Mouse (Mus musculus) cortical plate, adult 2 months (tissue): ENCODE data around the gene Cyp17a1. TPM values are rescaled to one million over a fixed set of nuclear protein-coding genes. Genes with fewer than 3 reads are reported as not detected.

Source experiments
- H3K27ac ChIP-seq: fragments of 200-500 bp; 2 replicates; pipeline ENCODE4 v1.5.1; 2012; ENCODE audit warnings: low read length, control low read depth, inconsistent platforms; ENCODE audit not compliant: insufficient read depth
- H3K4me1 ChIP-seq: fragments of 200-500 bp; 2 replicates; pipeline ENCODE4 v1.6.1; 2011; ENCODE audit warnings: low read length; ENCODE audit not compliant: control insufficient read depth, insufficient read depth
- H3K4me3 ChIP-seq: fragments of 200-500 bp; 2 replicates; pipeline ENCODE4 v1.5.1; 2011; ENCODE audit warnings: mild to moderate bottlenecking, low read length, control low read depth; ENCODE audit not compliant: insufficient read depth
- CTCF ChIP-seq: fragments of 200-500 bp; IDR thresholded peaks from 2 replicates; pipeline ENCODE4 v1.5.1; 2011; ENCODE audit warnings: mild to moderate bottlenecking, control low read depth, low read length; ENCODE audit not compliant: insufficient read depth; ENCODE audit errors: extremely low read depth
- POLR2A ChIP-seq: fragments of 200-500 bp; IDR thresholded peaks from 2 replicates; pipeline ENCODE4 v1.6.1; 2011; ENCODE audit warnings: mild to moderate bottlenecking, low read length, control low read depth; ENCODE audit not compliant: insufficient read depth; ENCODE audit errors: extremely low read depth
- polyA plus RNA-seq: library from polyadenylated mRNA; depleted of rRNA; stranded (reverse); fragments of >200 nt; gene quantifications from 2 replicates; pipeline ENCODE4 v1.2.3, GENCODE M21; 2012

Gene Cyp17a1
- polyA plus RNA-seq, 1 experiment = not detected

DNA sequence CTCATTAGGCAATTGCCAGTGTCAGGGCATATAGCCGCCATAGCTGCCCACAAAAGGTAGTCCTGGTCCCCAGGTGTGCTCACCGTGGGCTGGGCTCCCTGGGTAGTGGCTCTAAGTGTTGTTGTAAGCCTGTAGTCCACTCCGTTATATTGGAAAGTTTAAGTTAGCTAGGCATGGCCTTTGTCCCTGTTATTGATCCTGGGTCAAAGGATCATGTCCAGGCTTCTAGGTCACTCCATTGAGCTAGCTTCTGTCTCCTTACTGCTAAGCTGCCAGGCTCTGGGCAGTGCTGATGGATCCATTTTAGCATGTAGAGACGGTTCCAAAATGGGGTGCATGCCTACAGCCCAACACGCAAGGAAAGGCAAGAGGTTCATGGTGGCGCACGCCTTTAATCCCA is 14.6 kb downstream of the Cyp17a1 start:
- no peaks in the 10 kb centered on the region for H3K4me1 ChIP-seq
- H3K4me3 ChIP-seq = no peak overlapping the region
- TF ChIP-seq POLR2A (no peak), CTCF (no peak)
- no peak overlapping the region for H3K27ac ChIP-seq

DNA sequence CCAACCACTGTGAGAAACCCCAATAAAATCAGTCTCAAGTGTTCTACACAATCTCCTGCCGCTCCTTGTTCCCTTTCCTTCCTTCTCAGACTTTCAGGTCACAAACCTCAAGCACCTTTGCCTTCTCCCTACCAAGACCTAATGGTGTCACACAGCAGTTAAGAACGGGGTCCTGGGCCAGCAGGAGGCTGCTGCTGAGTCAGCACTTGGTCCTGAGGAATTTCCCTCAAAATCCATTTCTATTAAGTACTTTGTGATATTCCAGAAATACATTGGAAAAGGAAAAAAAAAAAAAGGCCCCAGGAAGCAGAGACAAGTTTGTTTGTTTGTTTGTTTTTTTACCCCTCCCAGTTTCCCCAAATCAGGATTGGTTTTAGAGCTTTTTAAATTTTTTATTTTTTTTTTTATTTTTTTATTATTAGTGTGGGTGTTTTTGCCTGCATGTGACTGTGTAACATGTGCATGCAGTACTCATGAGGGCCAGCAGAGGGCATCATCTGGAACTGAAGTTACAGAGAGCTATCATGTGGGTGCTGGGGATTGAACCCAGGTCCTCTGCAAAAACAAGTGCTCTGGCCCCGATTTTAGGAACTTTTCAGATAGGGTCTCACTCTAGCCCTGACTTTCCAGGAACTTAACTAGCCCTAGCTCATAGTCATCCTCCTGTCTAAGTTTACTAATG is 15.5 kb downstream of the Cyp17a1 start:
- no peak overlapping the region for H3K27ac ChIP-seq
- no peaks in the 10 kb centered on the region for H3K4me1 ChIP-seq
- no peak overlapping the region for H3K4me3 ChIP-seq
- TF ChIP-seq CTCF = no peak
- TF ChIP-seq POLR2A = no peak

DNA sequence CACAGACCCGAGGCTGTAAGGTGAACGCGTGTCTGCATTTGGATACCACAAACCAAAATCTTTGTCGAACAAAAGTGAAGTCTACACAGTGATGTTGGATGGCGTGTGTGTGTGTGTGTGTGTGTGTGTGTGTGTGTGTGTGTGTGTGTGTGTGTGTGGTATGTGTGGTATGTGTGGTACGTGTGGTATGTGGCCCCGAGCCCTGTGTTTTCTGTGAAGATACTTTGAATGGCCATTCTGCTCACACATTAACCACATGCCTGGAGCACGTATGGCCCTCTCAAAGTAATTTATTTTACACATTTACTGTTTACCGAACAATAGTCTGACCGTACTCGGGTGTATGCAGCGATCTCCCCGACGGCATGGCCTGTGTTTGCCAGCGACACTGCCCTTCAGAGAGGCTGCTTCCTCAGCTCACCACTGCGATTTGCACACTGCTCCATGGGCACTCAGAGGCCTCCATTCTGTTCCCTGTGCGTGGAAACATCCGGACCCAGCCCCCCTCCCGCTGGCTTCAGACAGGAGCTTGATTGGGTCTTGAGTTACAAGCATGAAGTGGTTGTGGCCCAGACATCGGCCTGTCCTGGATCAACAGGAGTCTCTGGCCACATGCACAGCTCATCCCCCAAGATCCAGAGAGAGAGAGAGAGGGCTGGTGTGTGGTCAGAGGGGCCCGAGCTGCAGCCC is 16.7 kb downstream of the Cyp17a1 start:
- Histone ChIP-seq H3K4me1 (no peaks in the 10 kb centered on the region), H3K4me3 (no peak overlapping the region), H3K27ac (no peak overlapping the region)
- TF ChIP-seq POLR2A = no peak

DNA sequence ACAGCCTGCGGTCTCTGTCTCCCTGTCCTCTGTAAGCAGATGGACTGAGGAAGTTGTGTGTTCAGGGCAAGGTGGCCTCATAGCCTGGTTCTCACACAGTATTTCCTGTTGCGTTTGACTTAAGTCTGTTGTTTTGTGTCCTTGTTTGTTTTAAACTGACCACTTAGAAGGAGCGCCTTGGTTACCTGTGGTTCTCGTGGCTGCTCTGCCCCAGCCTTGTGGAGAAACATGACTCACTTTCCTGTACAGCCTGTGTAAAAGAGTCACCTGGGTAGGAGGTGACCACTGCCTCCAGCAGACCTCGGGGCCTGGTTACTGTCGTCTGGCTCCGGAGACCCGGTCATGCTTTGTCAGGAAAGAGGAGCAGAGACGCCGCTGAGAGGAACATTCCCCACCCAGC is 17.3 kb downstream of the Cyp17a1 start:
- no peak overlapping the region for H3K27ac ChIP-seq

DNA sequence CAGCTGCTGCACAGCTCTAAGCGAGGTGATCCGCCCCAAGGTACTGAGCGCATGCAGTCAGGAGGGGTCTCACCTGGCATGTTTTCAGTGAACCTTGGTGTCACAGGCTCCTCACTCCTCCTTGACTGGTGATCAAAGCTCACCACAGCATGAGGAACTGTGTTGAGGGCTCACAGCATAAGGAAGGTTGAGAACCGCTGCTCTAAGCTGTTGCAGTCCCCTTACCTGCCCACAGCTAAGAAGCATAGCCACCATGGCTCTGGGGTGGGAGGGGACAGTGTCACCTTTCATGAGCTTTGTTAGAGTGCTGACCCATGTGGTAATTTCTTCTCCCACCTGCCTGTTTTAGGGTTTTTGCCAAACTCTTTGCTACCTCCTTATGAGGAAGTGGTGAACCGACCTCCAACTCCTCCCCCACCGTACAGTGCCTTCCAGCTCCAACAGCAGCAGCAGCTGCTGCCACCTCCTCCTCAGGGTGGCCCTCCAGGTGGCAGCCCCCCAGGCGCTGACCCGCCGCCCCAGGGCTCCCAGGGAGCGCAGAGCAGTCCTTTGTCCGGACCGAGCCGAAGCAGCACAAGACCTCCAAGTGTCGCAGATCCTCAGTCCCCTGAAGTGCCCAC is 19.2 kb downstream of the Cyp17a1 start:
- Histone ChIP-seq H3K4me1 (no peaks in the 10 kb centered on the region), H3K27ac (no peak overlapping the region), H3K4me3 (no peak overlapping the region)
- TF ChIP-seq CTCF (no peak), POLR2A (no peak)

More for the DNA sequence above, 17.3 kb downstream of the Cyp17a1 start:
- no peaks in the 10 kb centered on the region for H3K4me1 ChIP-seq
- H3K4me3 ChIP-seq = no peak overlapping the region
- TF ChIP-seq POLR2A (no peak), CTCF (no peak)

DNA sequence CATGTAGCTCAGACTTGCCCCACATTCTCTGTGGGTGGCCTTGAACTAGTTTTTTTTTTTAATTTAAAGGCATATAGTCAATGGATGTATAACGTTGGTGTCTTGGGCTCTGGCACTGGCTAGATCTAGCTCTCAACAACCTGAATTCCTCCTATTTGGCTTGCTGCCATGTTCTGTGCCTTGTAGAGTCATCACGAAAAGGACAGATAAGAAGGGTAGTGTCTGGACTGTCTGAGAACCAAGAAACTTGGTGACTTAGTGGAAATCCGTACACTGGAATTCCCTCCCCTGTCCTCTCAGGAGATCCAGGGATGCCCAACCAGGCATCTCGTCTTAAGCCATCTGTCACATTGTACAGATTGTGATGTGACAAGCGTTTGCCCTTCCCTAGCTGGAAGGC is 19.8 kb downstream of the Cyp17a1 start:
- TF ChIP-seq POLR2A (no peak), CTCF (no peak)
- no peaks in the 10 kb centered on the region for H3K4me1 ChIP-seq
- H3K27ac ChIP-seq = no peak overlapping the region
- no peak overlapping the region for H3K4me3 ChIP-seq

DNA sequence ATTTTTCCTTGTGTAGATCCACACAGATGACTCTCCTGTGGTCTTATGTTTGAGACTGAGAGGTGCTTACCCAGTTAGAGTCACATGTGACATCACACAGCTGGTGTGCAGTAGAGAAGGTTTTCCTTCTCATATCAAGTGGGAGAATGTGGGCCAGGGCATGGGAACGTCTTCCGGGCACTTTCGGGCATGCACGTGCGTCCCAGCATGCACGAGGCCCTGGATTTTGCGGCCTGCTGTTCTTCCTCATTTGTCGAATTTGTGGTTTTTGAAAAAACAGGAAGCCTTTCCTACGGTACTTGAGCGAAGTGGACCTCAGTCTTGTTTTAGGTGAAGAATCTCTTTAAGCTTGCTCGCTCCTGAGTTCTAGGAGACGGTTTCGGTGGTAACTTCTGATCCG is 24.4 kb downstream of the Cyp17a1 start:
- peaks cover 3% of the 10 kb centered on the region; the same call in 1 of the 2 replicates for H3K4me1 ChIP-seq
- no peak for TF ChIP-seq CTCF
- H3K27ac ChIP-seq = no peak overlapping the region
- no peak overlapping the region for H3K4me3 ChIP-seq

DNA sequence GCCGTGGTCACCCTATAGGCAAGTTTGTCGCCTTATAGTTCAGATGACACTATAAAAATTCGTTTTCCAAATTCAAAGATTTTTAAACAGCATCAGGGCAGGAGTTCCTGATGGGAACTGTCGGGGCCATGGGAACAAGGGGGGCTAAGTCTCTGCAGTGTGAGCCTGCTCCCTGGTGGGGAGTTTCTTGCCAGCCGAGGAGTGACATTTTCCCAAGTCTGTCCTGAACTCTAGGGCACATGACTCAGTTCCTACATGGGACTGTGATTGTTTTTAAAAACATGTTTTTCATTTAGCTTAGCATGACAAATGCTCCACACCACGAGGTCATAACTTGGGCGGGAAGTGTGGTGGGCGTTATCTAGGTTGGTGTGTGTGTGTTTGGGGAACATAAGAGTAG is 25.1 kb downstream of the Cyp17a1 start:
- peaks cover 7% of the 10 kb centered on the region for H3K4me1 ChIP-seq
- TF ChIP-seq POLR2A (no peak), CTCF (no peak)

DNA sequence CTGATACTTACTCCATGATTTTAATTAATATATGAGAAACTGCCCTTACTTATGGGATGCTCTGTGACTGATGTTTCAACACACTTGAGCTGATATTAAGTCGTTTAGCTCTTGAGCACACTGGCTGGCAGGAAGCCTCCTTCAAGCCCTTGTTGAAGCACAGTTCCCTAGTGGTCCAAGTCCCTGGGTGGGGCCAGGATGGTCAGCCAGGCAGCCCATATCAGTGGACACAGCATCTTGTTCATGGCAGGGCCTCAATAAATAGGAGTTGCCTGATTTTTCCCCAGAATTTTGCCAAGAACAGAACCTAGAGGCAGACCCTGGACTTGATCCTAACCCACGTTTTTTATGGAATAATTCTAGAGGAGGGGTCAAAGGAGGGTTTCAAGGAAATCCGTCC is 25.7 kb downstream of the Cyp17a1 start:
- H3K4me3 ChIP-seq = no peak overlapping the region
- no peak overlapping the region for H3K27ac ChIP-seq
- peaks cover 7% of the 10 kb centered on the region for H3K4me1 ChIP-seq
- TF ChIP-seq CTCF (no peak), POLR2A (no peak)

More for the DNA sequence above, 25.1 kb downstream of the Cyp17a1 start:
- Histone ChIP-seq H3K4me3 (no peak overlapping the region), H3K27ac (no peak overlapping the region)

DNA sequence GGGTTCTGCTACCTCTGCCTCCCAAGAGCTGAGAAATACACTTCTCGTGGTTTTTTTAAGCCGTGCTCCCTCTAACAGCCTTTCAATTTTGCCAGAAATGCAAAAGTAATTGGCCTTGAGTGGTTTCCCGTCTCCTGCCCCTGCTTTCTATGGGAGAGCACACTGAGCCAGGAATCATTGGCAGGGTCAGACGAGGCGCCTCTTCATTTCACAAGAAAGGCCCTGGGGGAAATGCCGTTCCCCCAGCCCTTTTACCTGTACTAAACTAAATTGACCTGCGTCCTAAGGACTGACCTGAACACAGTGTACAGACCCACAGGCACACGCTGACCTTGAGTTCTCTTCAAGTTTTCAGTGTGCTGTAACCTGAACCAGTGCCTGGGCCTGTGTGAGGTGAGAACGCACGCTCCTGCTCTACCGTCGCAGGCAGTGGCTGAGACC is 26.9 kb downstream of the Cyp17a1 start:
- no peak for TF ChIP-seq CTCF
- no peak for TF ChIP-seq POLR2A
- H3K4me3 ChIP-seq = no peak overlapping the region
- no peak overlapping the region for H3K27ac ChIP-seq
- peaks cover 9% of the 10 kb centered on the region for H3K4me1 ChIP-seq
